Mouse (Mus musculus) liver, embryonic 18 days (tissue): ENCODE data around the gene Dpep1. TPM values are rescaled to one million over a fixed set of nuclear protein-coding genes. Genes with fewer than 3 reads are reported as not detected.

Source experiments
- polyA plus RNA-seq: library from polyadenylated mRNA; depleted of rRNA; stranded (reverse); fragments of >200 nt; gene quantifications from 2 replicates; pipeline ENCODE4 v1.2.3, GENCODE M21; 2012; rRNA removed

The Dpep1 gene
- polyA plus RNA-seq = 0.94 and 1.0 TPM in 2 replicates

GRCm38 (mm10) chr8:123185566-123186409 lies at the start of gene Dpep1:
TSS of gene Dpep1 (plus strand) at chr8:123186242.

GRCm38 (mm10) chr8:123157888-123158465 lies 28.1 kb upstream of the Dpep1 start, which contains the start of gene Sult5a1:
TSS of gene Sult5a1 (minus strand) at chr8:123158315.

GRCm38 (mm10) chr8:123212321-123213117 lies 26.5 kb downstream of the Dpep1 start, which contains the start of the genes Chmp1a and Spata33:
TSS of gene Chmp1a (minus strand) at chr8:123212763.
TSS of gene Spata33 (plus strand) at chr8:123212832.

GRCm38 (mm10) chr8:123224278-123225266 lies 38.5 kb downstream of the Dpep1 start, which contains the start of gene Cdk10:
TSS of gene Cdk10 (plus strand) at chr8:123224842.

GRCm38 (mm10) chr8:123235520-123236497 lies 49.8 kb downstream of the Dpep1 start, which contains the start of gene Spata2l:
TSS of gene Spata2l (minus strand) at chr8:123236233.

Other genes starting within 250 kb of the Dpep1 start
- gene Ankrd11, start 144.0 kb upstream of the Dpep1 start, polyA plus RNA-seq = 10.5 and 12.9 TPM in 2 replicates
- 19.8 and 22.2 TPM in 2 replicates for gene Spg7, start 123.3 kb upstream of the Dpep1 start, polyA plus RNA-seq
- 1,316 and 1,353 TPM in 2 replicates for gene Rpl13, start 83.9 kb upstream of the Dpep1 start, polyA plus RNA-seq
- 0.37 and 0.63 TPM in 2 replicates for gene Cpne7, start 68.9 kb upstream of the Dpep1 start, polyA plus RNA-seq
- 2.2 and 2.3 TPM in 2 replicates for gene Sult5a1, start 27.9 kb upstream of the Dpep1 start, polyA plus RNA-seq
- 33.2 and 35.7 TPM in 2 replicates for gene Chmp1a, start 26.5 kb downstream of the Dpep1 start, polyA plus RNA-seq
- 0.17 and 0.26 TPM in 2 replicates for gene Spata33, start 26.6 kb downstream of the Dpep1 start, polyA plus RNA-seq
- gene Cdk10, start 38.6 kb downstream of the Dpep1 start, polyA plus RNA-seq = 19.0 and 23.9 TPM in 2 replicates
- 2.6 and 3.0 TPM in 2 replicates for gene Spata2l, start 50.0 kb downstream of the Dpep1 start, polyA plus RNA-seq
- gene Zfp276, start 68.0 kb downstream of the Dpep1 start, polyA plus RNA-seq = 11.1 and 11.2 TPM in 2 replicates
- 9.4 and 12.3 TPM in 2 replicates for gene Vps9d1, start 68.1 kb downstream of the Dpep1 start, polyA plus RNA-seq
- gene Fanca, start 132.3 kb downstream of the Dpep1 start, polyA plus RNA-seq = 11.6 and 12.2 TPM in 2 replicates
- 1.7 and 1.8 TPM in 2 replicates for gene Spire2, start 146.5 kb downstream of the Dpep1 start, polyA plus RNA-seq
- gene Tcf25, start 187.5 kb downstream of the Dpep1 start, polyA plus RNA-seq = 59.3 and 59.6 TPM in 2 replicates
- 0.01 TPM in 1 of 2 replicates, not detected in the other for gene Mc1r, start 220.9 kb downstream of the Dpep1 start, polyA plus RNA-seq
- gene Tubb3, start 225.2 kb downstream of the Dpep1 start, polyA plus RNA-seq = 0.24 and 0.32 TPM in 2 replicates
- 9.1 and 9.3 TPM in 2 replicates for gene Def8, start 237.3 kb downstream of the Dpep1 start, polyA plus RNA-seq